Mouse (Mus musculus): ENCODE results near the gene Aph1c.
"Not testable (repeated sequence)": the region's sequence is repeated elsewhere in the genome, so short reads cannot be mapped to it uniquely, and the experiment has no call there.

Gene Aph1c

DNA sequence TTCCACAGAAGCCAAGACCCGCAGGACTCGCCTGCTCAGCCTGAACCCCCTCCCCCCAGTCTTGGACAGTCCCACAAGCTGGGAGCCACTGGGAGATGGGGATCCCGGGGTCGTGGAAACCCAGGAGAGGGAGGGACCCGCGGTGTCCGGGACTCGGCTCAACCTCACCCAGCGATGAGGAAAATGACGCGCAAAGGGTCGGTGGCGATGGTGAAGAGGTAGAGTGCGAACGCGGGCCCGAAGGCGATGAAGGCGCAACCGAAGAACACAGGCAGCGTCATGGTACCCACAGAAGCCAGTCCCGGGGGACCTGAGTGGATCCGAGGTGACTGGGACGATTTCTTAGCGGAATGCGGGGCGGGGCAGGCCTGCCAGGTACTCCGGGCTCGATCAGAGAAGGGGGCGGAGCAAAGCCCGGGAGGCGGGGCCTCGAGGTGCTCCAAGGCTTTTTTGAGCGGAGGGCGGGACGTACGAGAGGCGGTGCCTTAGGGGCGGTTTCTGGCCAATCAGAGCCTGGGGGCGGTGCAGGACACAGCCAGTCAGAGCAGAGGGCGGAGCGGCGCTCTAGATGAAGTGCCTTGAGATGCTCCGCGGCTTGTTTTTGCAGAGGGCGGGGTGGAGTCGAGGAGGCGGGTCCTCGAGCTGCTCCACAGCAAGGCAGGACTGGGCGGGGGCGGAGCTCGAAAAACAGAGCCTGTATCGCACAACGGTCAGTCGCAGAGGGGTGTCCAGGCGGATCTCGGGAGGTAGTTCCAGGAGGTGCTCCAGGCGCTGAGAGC lies at the start of gene Aph1c:
Gene Aph1c (minus strand): TSS at position 409 of the 779 bp plus-strand sequence.
- peak; percentile 100 for DNase-seq

DNA sequence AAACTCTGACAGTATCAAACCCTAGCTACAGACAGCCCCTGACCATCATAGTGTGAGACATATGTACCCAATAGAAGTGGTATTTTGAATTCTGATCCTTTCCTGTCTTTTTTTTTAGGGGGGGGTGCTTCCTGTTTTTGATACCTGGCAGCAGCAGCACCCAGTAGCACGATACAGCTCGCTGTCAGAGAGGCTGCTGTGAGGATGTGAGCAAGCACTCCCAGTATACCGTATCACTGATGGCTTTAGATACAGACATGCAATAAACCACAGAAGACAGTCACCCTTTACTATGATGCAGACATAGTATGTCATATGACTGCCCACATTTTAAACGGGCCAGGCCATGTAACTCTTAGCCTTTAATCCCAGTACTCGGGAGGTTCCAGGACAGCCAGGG lies 49.0 kb upstream of the Aph1c start:
- no peak for DNase-seq

DNA sequence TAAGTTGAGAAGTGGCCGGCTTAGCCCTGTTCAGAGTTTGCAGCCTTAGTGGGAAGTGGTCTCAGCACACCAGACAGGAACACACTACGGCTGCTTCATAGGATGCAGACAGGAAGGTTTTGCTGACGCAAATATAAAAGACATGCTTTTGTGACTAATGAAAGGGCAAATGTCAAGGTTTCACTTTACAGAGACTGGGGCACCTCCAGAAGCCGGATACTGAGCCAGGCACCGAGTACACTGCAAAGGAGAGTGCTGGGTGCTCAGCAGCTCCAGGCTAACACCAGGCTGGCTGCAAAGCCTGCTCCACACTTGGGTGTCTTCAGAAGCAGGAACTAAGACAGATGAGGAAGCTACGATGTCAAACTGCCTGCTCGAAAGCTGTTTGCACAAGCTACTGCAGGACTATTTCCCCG lies 47.9 kb upstream of the Aph1c start:
- peak; percentile 30 for DNase-seq

DNA sequence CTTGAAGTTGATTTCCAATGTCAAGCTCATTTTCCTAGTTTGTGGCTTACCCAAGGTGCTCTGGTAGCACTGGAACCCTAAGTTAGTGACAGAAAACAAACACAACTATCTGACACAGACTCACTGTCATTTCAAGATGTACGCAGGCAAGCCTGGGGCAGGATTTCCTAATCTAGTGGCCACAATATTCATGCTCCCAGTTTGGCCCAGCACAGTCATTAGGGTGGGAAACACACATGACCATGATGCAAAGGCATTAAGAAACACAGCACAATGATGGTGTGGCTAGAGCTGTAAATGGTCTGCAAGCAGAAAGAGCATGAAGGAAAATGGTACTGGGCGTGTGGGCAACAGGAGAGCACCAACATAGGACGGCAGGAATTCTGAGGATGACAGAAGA lies 47.3 kb upstream of the Aph1c start:
- DNase-seq = no peak

DNA sequence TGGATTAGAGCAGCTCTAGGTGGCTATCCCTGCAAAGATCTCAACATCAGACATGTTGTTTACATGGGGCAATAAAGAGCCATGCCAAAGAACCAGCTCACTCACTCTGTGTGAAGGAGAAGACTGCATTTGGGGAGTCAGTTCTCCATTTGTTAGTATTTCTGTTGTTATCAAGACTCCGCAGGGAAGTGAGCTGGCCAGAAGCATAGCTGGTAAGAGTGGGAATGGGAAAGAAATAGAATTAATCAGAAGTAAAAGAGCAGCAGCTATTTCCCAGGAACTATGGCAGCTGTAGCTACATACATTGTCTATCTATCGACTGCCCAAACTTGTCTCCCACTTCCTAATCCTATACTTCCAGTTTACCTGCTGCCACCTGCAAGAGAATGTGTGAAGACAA lies 46.2 kb upstream of the Aph1c start:
- DNase-seq = no peak

DNA sequence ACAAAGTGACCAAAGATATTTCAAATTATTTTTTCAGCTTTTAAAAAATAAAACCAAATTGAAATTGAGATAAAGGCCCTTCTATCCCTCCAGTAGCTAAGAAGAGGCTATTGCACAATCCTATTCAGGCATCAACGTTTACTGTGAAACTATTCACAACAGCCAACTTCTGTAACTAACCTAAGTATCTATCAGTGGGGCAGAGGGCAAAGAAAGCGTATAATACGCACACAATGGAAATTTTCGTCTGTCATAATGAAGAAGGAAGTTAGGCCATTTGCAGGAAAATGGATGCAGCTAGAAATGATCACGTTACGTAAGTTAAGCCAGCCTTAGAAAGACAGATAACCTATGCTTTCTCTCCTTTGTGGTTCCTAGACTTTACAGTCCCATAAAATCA lies 45.0 kb upstream of the Aph1c start:
- no peak for DNase-seq

DNA sequence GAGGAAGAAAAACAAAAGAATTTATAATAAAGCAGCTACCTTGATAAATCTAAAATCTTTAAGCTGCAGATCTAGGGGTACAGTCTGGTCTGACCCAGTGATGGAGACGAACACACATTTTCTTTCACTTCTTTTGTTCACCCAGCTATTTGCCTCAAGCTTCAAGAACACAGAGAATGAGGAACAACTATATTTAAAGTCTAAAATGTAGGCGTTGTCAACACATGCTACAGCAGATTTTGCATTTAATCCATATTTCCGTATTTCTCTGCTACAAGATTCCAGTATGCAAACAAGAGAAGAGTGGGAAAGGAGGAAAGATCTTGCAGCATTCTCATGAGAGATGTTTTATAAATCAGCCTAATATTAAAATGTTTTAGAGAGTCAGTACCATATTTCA lies 44.4 kb upstream of the Aph1c start:
- no peak for DNase-seq

DNA sequence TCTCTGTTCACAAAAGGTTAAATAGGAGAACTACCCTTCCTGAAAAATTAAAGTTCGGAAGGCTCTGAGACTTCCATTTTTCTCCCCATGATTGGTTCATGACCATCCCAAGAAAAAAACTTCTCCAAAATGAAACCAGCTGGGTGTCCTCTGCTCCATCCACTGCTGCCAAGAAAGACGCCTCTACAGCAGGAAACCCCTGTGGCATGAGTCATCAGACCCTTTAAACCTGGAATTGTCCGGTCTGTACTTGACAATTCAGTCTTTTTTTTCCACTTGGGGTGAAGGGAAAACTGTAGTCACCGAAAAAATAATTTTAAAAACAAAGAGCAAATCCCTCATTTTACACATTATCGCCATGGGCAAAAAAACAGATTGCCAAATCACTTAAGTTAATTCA lies 42.1 kb upstream of the Aph1c start:
- no peak for DNase-seq

DNA sequence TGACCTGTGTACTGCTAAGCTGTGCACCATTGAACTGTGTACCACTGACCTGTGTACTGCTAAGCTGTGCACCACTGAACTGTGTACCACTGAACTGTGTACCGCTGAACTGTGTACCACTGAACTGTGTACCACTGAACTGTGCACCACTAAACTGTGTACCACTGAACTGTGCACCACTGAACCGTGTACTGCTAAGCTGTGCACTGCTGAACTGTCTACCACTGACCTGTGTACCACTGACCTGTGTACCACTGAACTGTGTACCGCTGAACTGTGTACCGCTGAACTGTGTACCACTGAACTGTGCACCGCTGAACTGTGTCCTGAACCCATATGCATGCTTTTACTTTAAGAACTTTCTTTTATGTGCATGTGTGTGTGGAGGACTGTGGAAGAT lies 39.8 kb upstream of the Aph1c start:
- DNase-seq = no peak

DNA sequence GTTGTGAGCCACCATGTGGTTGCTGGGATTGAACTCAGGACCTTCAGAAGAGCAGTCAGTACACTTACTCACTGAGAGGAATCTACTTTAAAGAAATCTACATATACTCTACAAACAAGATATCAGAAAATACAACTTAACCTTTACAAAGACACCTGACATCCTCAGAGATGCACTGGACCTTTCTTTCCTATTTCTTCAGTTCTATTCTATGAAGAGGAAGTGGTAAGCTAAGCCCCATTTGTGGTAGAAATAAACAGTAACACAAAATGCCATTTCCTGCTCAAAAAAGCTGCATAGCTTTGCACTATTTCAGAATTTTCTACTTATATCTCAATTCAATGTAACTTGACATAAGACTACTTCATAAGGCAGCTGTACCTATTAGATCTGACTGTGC lies 39.0 kb upstream of the Aph1c start:
- DNase-seq = no peak

DNA sequence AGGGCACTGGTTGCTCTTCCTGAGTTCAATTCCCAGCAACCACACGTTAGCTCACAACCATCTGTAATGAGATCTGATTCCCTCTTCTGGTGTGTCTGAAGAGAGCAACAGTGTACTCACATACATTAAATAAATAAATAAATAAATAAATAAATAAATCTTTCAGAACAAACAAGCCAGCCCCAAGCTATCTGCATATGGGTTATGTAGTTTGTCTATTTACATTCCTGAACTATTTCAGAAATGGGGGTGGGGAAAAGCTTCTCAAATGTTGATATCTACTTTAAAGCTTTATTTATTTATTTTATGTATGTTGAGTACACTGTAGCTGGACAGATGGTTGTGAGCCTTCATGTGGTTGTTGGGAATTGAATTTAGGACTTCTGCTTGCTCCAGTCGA lies 38.5 kb upstream of the Aph1c start:
- not testable (repeated sequence) for DNase-seq

DNA sequence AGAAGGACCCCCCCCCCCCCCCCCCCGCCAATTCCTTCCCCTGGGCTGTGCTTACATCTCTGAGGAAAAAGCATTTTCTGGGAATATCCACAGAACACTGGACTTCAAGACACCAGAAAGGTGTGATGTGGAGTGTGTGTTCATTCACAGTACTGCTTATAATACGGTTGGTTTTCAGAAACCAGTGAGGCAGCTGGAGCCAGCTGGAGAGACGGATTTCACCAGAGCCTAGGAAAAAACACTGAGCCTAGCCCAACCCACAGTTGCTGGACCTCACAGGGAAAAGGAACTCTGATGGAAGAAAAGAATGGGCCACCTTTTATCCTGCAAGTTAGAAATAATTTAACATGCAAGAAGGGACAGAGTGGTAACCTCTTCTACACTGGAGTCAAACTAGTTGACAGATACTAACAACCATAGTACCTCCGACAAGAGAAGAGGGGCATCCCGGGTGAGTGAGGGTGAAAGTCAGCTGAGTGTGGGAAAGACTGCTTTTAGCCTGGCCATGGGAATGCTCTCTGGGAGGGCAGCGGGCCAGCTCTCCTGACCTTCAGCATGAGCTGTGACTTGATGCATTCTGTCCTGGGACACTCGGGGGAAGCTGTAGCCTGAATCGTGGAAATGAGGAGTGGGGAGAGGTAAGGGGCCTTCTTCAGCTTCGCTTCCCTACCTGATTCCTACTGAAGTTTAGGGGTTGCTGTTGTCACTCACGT lies 37.6 kb upstream of the Aph1c start:
- no peak for DNase-seq

DNA sequence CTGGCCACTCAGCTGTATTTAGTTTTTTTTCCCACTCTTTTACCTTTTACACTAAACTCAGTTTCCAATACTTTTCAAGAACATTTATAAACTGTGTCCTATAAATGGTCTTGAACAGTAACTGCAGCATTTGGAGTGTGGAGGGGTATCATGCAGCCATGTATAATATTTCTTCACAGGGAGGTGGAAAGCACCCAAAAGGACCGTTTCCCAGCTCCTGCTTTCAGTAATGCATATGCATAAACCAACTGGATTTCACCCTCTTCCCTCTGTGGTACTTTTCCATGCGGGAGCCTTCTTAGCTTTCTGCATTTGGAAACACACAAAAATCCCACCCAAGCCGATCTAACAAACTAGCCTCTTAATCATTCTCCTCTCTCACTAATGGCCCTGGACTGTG lies 30.2 kb upstream of the Aph1c start:
- DNase-seq = no peak

DNA sequence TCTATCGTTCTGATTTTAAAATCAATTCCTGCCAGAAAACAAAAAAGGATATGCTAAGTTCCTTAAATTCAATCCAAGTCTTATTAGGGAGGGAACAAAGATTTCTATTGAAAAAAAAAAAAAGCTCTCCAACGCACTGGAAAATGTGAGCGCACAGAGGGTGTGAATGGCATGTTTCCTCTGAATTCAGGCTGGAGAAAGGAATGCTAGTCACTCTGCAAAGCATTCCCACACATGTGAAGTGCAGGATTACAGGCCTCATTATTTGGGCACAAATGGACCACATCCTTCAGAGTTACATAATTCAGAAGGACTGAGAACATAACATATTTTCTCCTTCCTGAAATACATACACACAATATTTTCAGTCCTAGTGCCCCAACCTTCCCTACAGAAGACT lies 28.9 kb upstream of the Aph1c start:
- DNase-seq = no peak

DNA sequence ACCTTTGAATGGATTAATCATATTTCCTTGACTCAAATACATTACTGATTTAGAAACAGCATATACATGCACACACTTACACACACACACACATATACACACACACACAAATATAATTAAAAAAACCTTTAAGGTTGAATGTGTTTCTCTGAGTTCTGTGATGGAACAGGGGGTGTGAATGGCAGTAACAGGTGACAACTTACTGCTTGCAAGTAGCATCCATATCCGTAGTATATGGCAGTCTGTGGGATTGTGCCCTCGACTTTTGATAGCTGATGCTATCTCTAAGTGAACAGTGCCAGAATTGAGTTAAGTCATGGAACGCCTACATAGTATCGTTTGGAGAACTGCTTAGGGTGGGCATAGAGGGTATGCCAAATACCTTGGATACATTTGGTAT lies 27.7 kb upstream of the Aph1c start:
- no peak for DNase-seq

DNA sequence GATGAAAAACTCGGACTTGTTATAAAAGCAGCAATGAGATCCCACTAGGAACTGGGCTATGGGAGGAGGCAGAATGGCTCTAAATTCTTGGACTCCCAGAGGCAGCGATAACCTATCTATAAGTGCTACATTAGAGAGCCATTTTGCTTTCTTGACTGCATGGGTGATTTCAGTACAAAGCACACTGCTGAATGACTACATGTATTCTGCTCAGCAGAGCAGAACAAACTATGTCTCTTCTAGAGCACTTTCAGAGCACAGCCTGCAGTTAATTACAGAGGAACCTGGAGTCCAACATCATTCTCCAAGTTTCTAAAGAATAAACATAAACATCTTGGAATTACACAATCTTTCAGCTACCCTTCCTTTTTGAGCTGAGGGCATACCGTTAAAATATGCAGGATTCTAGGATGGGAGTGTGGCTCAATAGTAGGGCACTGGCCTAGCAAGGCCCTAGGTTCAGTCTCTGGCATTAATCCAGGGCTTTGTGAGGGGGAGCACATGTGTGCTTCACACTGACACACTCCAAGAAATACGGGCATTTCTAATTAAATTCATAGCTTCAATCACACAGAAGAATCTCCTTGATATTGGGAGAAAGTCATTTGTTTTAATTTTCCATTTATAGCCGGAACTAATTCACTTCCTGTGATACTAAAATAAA lies 26.7 kb upstream of the Aph1c start:
- DNase-seq = no peak

DNA sequence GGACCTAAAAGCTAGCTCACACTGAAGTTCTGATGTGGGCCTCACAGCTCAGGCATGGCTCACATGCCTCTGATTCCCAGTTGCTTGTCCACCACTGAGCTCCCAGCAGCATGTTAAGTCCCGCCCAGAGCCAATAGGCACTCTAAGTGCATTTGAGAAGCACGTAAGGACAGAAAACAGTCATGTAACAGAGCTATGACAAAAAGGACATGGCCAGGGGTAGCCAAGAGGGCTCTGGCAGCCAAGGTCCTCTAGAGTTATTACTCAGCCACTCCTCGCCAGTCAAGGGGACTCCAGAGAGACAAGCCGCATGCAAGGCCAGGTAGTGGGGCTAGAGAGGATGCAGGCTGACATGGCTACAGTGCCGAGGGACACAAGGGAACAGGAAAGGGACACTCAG lies 25.0 kb upstream of the Aph1c start:
- no peak for DNase-seq

DNA sequence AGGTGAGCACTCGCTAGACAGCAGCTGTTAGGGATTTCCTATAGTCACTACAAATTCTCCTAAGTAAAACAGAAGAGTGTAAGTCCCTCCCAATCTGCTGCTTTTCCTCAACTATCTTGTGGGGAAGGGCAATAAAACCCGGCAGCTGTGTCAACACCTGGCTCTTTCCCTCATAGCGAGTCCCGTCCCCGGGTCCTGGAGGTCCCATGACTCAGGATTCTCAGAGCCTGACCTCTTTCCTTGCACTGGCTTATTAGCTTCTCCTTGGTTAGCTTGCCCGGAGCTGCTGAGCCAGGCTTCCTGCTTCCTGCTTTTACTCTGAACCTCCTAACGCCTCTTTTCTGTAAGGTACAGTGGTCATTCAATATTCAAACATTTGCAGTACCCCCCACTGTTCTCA lies 21.3 kb upstream of the Aph1c start:
- peak; percentile 61 for DNase-seq

DNA sequence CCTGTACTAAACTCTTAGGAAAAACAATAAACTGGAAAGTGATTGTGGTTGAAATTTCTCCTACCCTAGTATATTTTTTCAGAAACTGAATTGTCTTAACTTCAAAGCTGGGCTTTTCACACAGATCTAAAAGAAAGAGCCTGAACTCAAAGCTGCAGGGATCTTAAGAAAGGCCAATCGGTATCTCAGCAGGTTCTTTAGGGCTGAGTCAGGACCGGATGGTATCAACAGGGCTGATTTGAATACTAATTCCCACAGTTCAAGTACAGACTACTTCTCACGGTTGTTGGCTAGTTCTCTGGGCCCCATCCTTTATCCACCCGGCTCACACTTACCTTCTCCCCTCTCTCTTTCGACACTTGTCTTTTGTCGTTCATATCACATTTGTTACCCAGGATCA lies 18.1 kb upstream of the Aph1c start:
- DNase-seq = no peak

DNA sequence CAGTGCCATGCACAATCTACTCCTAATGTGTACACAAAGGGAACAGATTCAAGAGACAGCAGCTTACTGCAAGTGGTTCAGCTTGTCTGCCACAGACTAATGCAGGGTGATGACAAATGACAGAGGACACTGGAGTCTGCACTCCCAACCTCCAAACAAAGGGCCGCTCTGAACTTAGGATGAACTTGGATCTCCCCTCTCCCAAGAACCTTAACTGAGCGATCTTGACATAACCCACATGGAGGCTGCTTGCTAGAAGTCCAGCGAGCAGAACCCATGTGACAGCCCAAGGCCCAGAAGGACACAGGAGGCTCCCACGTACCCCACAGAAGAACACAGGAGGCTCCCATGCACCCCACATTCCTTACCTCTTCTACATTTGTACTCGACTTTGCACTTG lies 16.4 kb upstream of the Aph1c start:
- DNase-seq = no peak

DNA sequence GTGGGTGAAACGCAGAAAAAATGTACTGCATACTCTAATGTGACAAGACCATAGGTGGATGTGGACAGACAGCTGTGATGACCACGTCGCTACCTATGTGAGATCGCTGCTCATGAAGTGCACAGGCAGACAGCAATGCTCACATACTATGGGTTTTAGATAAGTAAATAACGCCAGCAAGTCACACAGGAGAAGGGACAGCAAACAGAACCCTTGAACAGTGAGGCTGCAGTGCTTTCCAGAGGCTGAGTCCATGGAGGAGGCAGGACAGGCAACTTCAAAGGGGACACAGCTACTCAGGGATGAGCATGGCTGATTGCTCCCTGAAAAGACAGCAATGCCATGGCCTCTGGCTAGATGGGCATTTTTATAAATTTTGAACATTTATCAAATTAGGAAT lies 12.3 kb upstream of the Aph1c start:
- DNase-seq = no peak

DNA sequence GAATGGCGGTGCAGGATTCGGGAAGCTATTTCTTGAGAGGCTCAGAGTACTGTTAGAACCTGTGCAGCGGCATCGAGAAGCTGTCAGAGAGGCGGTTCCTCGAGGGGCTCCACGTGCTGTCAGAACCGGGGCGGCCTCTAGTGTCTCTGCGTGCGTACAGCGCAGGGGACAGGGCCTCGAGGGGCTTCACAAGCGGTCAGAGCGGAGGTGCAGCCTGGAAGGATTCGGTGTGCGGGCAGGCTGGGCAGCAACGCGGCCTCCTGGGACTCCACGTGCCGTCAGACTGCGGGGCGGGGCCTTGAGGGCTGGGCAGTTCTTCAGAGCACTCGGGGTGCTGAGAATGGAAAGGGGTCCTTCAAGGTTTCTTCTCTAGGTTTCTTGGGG lies 563 bp upstream of the Aph1c start:
- no peak for DNase-seq

DNA sequence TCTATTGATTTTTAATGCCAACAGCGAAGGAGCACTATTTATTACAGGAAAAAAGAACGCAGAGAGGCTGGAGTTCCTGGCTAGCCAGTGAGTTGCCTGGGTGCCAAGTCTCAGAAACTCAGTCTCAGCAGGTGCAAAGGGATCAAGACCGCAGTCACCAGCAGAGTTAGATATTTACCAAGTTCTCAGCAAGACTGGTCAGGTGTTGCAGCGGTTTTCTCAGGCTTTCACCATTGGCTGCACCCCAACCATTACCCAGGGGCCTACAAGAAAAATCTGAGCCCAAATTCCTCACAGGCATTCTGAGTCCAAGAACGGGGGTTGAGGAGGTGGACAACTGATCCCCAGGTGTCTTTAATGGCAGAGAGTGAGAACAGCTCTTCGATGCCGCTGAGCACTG lies 675 bp downstream of the Aph1c start:
- no peak for DNase-seq

DNA sequence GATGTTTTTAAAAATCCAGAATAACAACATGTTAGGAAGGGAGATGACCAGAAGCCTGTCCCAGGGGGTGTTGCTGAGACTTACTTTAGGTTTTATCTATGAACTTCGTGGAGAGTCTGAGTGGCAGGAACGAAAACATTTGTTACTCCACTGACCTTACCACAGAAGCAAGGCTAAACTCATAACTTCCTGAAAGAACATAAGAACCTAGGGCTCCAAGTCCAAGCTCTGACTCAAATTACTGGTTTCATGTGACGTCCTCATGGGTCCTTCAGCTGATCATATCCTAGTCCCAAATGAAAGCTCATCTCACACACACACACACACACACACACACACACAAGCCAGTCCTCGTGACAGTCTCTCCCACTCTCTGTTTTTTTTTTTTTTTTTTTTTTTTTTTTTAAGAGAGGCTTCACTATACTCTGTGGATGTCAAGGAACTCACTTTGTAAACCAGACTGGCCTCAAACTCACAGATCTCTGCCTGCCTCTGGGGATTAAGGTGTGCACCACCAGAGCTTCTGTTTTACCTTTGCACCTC lies 2.1 kb downstream of the Aph1c start:
- no peak for DNase-seq
